Mouse (Mus musculus): ENCODE measurements around the gene Gcn1l1.
"Not testable (repeated sequence)": the region's sequence is repeated elsewhere in the genome, so short reads cannot be mapped to it uniquely, and the experiment has no call there.

Gene Gcn1l1

DNA sequence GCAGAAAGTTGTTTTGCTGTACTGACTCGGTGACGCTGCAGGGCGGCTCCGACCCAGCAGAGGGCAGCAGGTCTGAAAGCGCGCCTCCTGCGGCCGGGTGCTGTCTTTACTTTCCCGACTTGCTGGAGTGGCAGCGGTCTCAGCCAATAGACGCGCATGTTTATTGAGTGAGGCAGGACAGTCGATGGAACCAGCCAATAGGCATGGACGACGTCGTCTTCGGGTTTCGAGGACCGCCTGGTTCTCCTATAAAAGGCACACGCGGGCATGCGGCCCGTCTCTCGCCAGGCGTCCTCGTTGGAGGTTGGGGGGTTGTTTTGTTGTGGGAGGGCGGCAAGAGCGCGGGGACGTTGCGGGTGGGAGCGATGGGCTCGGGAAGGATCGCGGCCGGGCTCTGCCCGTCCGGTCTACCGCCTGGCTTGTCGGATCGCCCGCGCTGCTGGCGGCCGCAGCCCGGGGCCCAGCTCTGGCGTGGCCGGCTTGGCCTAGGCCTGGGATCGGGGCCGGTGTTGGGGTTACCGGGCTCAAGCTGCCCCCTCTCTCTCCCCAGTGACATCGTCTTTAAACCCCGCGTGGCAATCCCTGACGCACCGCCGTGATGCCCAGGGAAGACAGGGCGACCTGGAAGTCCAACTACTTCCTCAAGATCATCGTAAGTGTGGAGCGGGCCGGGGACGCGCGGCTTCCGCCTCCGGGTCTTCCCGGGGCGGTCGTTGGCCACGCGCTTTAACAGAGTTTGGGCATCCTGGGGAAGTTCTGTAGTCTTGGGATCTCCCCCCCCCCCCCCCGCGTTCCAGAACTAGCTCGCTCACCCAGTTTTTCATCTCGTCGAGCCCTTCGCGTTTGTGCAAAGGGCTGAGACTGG, 5.6 kb upstream of the Gcn1l1 start, which contains the start of gene Rplp0:
Gene Rplp0, plus strand, starts transcription at position 231 of the 865 bp plus-strand sequence.
- peak; percentile 100 for DNase-seq (ENCODE audit: low spot score)

DNA sequence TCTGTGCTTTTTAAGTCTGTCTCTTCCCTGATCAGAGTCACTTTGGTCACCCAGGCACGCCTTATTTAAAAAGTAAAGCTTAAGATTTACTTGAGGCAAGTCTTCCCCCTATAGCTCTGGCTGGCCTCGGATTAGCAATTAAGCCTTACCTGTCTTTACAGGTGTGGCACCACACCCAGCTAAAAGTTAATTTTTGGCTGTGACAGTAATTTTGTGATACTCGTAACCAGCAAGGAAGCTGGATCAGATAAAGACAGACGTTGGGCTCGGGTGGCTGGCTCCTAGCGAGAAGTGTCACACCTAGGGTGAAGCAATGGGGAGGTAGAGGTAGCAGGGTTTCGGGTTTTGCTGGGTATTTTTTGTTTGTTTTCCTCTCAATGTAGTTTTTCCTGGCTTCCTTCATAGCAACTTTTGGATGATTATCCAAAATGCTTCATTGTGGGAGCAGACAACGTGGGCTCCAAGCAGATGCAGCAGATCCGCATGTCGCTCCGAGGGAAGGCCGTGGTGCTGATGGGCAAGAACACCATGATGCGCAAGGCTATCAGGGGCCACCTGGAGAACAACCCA, 4.6 kb upstream of the Gcn1l1 start:
- DNase-seq (ENCODE audit: low spot score): no peak

DNA sequence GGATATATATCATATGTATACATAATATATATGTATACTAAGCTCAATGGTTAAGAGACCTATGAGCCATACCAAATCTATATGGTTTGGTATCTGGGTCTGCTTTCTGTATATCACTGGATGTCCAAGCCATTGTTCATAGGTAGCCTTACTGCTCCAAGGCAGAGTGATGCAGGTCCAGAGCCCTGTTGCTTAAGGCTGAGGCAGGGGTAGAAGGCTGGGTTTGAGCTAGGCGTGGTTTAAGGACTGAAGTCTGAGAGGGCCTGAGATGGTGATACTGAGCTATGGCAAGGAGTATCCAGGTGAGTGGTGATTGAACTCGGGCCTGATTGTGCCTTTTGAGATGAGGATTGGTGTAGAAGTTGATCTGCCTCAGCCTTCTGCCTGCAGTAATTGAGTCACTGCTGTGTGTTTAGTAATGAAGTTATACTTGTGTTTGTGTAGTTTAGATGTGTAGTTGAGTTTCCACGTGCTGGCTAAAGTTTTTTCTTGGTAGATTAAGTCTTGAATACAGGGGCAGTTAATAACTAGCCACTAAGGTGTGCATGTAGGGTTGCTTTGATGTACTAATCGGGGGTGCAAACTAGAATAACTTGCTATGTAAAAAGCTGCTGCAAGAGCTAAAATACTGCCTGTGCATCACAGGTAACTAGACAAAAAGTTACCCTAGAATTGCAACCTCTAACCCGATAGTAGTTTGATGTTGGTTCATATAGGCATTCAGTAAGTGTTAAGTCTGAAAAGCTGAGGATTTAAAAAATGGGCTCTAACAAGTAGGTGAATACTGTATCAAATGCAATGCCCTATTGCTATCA, 1.1 kb upstream of the Gcn1l1 start:
- DNase-seq (ENCODE audit: low spot score): no peak

GRCm38 (mm10) chr5:115565403-115565802, 349 bp downstream of the Gcn1l1 start:
- DNase-seq (ENCODE audit: low spot score): no peak

- DNase-seq (ENCODE audit: low spot score): no peak
Observed at GRCm38 (mm10) chr5:115568681-115569080, 3.6 kb downstream of the Gcn1l1 start.

DNA sequence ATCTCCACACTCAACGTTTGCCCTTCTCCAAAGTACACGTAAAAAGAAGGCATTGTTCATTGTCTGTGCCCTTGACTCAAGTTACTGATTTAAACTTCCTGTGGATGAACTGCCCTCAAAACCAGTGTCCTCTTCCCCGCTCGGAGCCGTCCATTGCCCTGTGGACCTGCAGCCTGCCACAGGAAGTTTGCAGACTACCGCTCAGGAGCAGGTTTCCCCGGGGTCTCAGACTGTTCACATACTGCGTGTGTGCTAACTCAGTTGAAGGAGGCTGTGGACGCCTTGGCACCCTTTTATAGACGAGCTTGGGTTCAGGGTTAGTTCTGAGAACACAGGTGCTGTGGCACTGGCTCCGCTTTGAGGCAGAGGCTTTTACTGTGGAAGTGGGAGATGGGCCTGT, 4.3 kb downstream of the Gcn1l1 start:
- DNase-seq (ENCODE audit: low spot score): no peak

GRCm38 (mm10) chr5:115569721-115570120, 4.7 kb downstream of the Gcn1l1 start:
- no peak for DNase-seq (ENCODE audit: low spot score)

- DNase-seq (ENCODE audit: low spot score): peak; percentile 66
Observed at GRCm38 (mm10) chr5:115571086-115571485, 6.0 kb downstream of the Gcn1l1 start.

DNA sequence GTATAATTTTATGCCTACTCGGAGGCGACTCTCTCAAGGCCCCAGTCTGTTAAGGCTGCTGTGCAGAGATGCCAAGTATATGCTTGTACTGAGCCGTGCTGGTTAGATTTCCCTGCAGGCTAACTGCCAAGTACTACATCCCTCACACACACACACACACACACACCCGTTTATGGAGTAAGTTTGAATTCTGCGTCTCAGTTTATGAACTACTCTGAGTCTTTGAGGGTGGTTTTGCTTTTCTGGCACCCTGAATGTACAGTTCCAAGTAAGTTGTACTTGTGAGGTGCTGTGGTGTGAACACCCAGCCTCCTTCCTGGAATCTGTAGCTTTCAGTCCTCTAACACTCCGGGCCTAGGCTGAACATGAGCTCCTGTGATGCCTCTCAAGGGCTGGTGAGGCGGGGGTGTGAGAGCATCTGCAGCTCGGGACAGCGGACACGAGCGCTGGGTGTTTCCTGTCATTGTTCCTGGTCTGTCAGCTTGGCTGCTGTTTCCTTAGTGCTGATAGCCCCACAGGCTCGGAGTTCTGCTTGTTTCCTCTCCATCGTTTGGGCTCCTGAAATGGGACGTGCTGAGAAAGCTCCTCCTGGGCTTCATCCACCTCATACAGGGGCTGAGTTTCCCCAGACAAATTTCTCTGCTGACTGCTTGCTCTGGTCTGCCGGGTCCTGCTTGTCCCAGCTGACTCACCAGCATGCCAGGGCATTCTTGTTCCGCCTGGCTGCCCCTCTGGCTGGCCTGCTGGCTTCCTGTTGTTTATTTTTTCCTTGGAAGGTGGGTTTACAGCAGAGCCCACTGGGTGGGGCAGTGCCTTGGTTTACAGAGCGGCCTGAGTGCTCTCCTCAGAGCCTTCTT, 7.9 kb downstream of the Gcn1l1 start:
- peak; percentile 34 for DNase-seq (ENCODE audit: low spot score)

- peak; percentile 36 for DNase-seq (ENCODE audit: low spot score)
Observed at GRCm38 (mm10) chr5:115574992-115575391, 9.9 kb downstream of the Gcn1l1 start.

- not testable (repeated sequence) for DNase-seq (ENCODE audit: low spot score)
Observed at GRCm38 (mm10) chr5:115577686-115578085, 12.6 kb downstream of the Gcn1l1 start.

GRCm38 (mm10) chr5:115578922-115579321, 13.9 kb downstream of the Gcn1l1 start:
- DNase-seq (ENCODE audit: low spot score): no peak

DNA sequence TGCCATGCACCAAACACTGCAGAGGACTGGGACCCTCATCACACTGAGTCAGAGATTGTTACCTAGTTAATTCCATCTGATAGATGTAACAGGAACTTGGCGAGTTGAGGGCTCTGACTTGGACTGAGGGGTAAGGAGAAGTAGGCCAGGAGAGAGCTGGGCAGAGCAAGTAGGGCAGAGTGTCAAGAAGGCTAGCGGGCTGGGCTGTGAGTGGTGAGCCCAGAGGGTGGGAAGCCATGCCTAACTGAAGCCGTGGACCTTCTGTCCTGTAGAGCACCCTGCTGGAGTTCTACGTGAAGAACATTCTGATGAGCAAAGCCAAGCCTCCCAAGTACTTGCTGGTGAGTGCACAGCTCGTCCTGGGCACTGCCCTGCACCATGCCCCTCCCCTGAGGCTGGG, 14.3 kb downstream of the Gcn1l1 start:
- no peak for DNase-seq (ENCODE audit: low spot score)

GRCm38 (mm10) chr5:115580229-115581001, 15.4 kb downstream of the Gcn1l1 start:
- DNase-seq (ENCODE audit: low spot score): no peak

DNA sequence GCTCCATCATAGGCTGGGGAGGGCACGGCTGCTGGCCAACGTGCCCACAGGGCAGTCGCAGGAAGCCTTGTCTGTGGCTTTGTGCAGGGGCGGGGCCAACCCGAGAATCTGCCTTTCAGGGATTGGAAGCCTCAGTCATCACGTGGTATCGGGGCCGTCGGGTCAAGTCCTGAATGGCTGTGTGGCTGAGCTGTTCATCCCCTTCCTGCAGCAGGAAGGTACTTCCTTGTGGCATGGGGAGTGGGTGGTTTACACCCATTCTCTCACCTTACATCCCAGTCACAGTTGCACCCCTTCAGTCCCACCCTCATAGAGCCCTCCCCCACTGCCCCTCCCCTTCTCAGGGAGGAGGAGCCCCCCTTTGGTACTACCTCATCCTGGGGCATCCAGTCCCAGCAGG, 16.6 kb downstream of the Gcn1l1 start:
- no peak for DNase-seq (ENCODE audit: low spot score)

DNA sequence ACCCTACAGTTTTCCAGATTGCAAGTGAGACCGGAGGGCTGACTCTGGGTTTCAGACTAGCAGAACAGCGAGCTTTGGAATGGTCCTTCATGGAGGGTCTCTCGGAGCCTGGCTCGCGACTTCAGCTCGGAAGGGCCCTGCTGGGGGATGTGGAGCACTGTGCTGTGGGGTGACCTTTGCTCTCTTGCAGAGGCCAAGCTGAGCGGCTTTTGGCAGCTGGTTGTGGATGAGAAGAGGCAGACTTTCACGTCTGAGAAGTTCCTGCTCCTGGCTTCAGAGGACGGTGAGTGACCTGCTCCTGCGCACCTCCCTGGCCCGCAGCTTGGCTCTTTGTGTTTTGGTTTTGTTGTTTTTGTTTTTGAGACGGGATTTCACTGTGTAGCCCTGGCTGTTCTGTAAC, 20.6 kb downstream of the Gcn1l1 start:
- no peak for DNase-seq (ENCODE audit: low spot score)

DNA sequence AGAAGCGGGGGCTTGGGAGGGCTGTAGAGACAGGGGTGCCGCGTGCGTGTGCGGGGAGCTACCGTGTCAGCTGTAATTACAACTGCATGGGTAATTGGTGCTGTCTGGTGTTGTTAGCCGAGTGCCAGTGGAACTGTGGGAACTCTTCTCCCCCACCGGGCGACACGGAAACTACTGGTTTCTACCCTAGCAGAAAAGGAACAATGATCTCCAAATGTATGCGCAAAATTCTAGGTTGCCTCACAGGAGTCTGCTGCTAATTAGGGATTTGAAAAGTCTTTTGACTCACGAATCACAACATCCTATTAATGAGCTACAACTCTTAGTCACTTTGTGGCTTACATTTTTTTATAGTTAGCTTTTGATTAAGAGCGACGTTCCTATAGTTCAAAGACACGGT, 21.1 kb downstream of the Gcn1l1 start:
- DNase-seq (ENCODE audit: low spot score): no peak

GRCm38 (mm10) chr5:115586780-115587179, 21.7 kb downstream of the Gcn1l1 start:
- no peak for DNase-seq (ENCODE audit: low spot score)

- DNase-seq (ENCODE audit: low spot score): no peak
Observed at GRCm38 (mm10) chr5:115591028-115591427, 26.0 kb downstream of the Gcn1l1 start.

DNA sequence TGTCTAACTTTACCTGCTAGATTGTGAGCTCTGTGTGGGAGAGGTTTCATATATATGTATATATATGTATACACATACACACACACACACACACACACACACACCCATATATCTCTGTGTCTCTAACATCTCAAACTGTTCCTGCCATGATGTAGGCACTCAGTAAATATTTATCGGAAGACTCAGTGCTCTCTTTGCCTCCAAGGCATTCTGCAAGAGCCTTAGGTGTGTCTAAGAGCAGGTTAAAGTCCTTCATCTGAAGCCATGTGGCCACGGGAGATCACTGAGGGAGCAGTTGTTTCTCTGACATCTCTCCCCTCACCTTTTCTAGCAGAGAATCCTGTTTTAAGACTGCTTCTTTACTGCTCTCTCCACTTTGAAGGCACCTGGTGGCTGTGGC, 26.5 kb downstream of the Gcn1l1 start:
- no peak for DNase-seq (ENCODE audit: low spot score)

- DNase-seq (ENCODE audit: low spot score): no peak
Observed at GRCm38 (mm10) chr5:115603561-115603960, 38.5 kb downstream of the Gcn1l1 start.
